Mouse (Mus musculus) midbrain, embryonic 15.5 days (tissue): ENCODE measurements at regions not wholly inside any gene's neighbourhood (a gene's known extent, or its start where the extent isn't known, plus 50 kb on each side); places are given as distances from the start of the nearest gene placed in this dataset.

Experiments
- ATAC-seq: fragments of 200-750 bp; cut with Nextera tagmentation; replicated peaks from 2 replicates; pipeline ENCODE4 v1.8.0; 2017; ENCODE audit warnings: moderate TSS enrichment
- H3K27ac ChIP-seq: fragments of 300-500 bp; sonication (generic); 2 replicates; pipeline ENCODE4 v1.5.1; 2015; ENCODE audit warnings: mild to moderate bottlenecking, inconsistent platforms
- H3K27me3 ChIP-seq: fragments of 300-500 bp; sonication (generic); replicated peaks from 2 replicates; pipeline ENCODE4 v1.6.1; 2015; ENCODE audit warnings: inconsistent platforms
- H3K36me3 ChIP-seq: fragments of 300-500 bp; sonication (generic); replicated peaks from 2 replicates; pipeline ENCODE4 v1.6.1; 2015; ENCODE audit warnings: inconsistent platforms
- H3K4me1 ChIP-seq: fragments of 300-500 bp; sonication (generic); 2 replicates; pipeline ENCODE4 v1.6.1; 2015; ENCODE audit warnings: inconsistent platforms
- H3K4me2 ChIP-seq: fragments of 300-500 bp; sonication (generic); 2 replicates; pipeline ENCODE4 v1.6.1; 2015; ENCODE audit warnings: inconsistent platforms, mild to moderate bottlenecking, moderate library complexity
- H3K4me3 ChIP-seq: fragments of 300-500 bp; sonication (generic); 2 replicates; pipeline ENCODE4 v1.5.1; 2015; ENCODE audit warnings: mild to moderate bottlenecking, inconsistent platforms
- H3K9ac ChIP-seq: fragments of 300-500 bp; sonication (generic); 2 replicates; pipeline ENCODE4 v1.6.1; 2015; ENCODE audit warnings: mild to moderate bottlenecking, inconsistent platforms
- H3K9me3 ChIP-seq: fragments of 300-500 bp; sonication (generic); 2 replicates; pipeline ENCODE4 v1.6.1; 2016; ENCODE audit warnings: inconsistent platforms
- WGBS: fragments of 180-500 bp; shearing (Covaris S2); methylation state at CpG from one replicate; pipeline ENCODE4 v1.1.7; 2015; ENCODE audit warnings: mixed read lengths; 5-methylcytosine and 5-hydroxymethylcytosine counted together

DNA sequence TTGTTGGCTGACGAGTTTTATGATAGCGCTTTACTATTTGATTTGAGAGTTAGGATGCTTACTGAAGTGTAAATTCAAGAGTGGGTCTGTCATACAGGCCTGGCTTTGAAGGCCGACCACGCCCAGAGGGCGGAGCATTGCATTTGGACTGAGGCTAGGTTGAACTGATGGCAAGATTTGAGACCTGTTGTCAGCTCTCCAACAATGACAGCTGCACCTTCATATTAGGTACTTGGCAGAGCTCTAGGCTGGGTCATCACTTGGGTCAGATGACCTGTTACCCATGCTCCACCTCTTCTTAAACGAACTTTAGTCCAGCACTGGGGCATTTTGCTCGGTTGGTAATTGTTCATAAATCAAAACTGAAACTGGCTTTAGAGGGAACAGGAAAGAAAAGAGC is 231.1 kb upstream of the Ptbp2 start:
- Histone ChIP-seq H3K9me3 (no peaks in the 10 kb centered on the region), H3K27ac (no peak overlapping the region), H3K4me1 (peaks cover 13% of the 10 kb centered on the region), H3K4me3 (no peak overlapping the region), H3K36me3 (no peaks in the 10 kb centered on the region), H3K9ac (no peak overlapping the region), H3K4me2 (no peak overlapping the region), H3K27me3 (no peaks in the 10 kb centered on the region)
- no peak for ATAC-seq
- WGBS = 92% methylated on average over 7 of the region's 7 CpGs

DNA sequence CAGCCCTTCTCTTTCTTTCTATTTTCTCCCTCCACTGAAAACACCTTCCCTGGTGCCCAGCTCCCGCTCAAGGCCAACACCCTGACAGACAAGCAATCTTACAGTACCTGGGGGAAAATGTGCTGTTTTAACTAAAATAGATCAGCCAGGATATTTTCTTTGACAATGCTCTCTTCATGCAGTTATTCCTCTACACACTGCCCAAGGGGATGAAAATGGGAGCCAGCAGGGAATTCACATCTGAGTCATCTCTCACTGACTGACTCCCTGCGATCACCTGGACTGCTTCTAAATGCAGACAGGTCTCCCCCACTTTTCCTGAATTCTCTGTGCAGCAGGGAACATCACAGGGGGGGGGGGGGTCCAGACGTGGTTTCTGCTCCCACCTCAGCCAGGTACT is 227.6 kb upstream of the Ptbp2 start:
- no peaks in the 10 kb centered on the region for H3K9me3 ChIP-seq
- H3K4me2 ChIP-seq = 0 out of 2 replicates have a peak overlapping the region, but pooled peaks have one; percentile 8
- no peaks in the 10 kb centered on the region for H3K36me3 ChIP-seq
- H3K4me3 ChIP-seq = no peak overlapping the region
- peaks cover 7% of the 10 kb centered on the region for H3K4me1 ChIP-seq
- H3K27ac ChIP-seq = peak overlapping the region; percentile 45; the same call in 1 of the 2 replicates
- no peaks in the 10 kb centered on the region for H3K27me3 ChIP-seq
- no peak for ATAC-seq
- H3K9ac ChIP-seq = no peak overlapping the region
- 14% methylated on average over 3 of the region's 3 CpGs for WGBS

DNA sequence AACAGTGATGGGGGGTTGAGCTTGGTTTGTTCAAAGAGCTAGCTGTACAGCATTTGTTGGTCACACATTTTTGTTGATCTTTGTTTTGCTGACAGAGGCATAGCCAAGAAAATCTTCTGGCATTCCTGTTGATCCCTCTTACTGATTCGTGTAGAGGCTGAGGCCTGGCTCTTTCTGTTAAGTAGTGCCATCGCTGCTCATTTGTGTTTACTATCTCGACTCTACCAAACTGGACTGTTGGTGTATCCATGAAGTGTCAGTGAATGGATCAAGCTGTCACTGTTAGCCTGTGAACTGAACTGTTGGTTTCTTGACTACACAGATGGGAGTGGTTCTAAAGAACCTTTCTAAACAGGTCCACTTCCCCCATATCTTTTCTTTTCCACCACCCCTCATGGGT is 223.8 kb upstream of the Ptbp2 start:
- Histone ChIP-seq H3K4me1 (peaks cover 7% of the 10 kb centered on the region), H3K36me3 (no peaks in the 10 kb centered on the region), H3K9me3 (no peaks in the 10 kb centered on the region), H3K9ac (no peak overlapping the region), H3K4me3 (no peak overlapping the region), H3K27ac (no peak overlapping the region), H3K27me3 (no peaks in the 10 kb centered on the region), H3K4me2 (no peak overlapping the region)
- WGBS = 94% methylated on average over 3 of the region's 3 CpGs
- ATAC-seq = no peak

DNA sequence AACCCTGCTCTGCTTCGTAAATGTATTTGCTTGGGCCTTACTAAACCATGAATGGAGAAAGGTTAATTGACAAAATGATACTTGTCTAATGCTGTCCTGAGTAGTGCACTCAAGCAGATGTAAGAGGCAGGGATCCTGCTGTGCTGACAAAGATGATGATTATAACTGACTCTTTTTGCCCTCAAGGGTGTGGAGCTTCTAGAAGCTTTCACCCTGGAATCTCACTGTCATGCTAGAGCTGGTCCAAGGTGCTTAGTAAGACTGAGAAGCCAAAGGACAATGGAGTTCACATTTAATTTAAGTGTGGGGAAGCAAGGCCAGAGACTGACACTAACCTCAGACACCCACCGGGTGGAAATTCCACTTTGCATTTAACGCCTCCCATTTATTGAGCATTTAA is 220.3 kb upstream of the Ptbp2 start:
- Histone ChIP-seq H3K36me3 (no peaks in the 10 kb centered on the region), H3K9ac (no peak overlapping the region), H3K9me3 (no peaks in the 10 kb centered on the region), H3K4me3 (no peak overlapping the region), H3K27me3 (no peaks in the 10 kb centered on the region), H3K27ac (no peak overlapping the region), H3K4me2 (no peak overlapping the region), H3K4me1 (no peaks in the 10 kb centered on the region)
- no peak for ATAC-seq
- 75% methylated on average over 3 of the region's 3 CpGs for WGBS

DNA sequence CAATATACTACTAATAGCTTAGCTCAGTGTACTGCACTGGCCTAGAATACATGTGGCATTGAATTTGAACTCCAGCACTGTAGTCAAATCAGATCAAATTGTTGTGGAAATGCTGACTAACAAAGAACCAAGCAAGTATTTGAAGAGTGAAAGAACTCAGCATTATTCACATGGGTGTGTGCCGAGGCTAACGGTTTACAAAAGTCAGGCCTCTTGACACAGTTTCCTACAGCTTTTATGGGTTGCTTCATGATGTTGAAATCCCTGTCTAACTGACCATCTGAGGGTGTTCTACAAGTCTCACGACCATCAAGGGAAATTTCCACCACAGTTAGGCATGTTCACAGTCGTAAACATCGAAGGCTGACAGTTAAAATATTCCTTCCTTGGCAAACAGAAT is 216.0 kb upstream of the Ptbp2 start:
- Histone ChIP-seq H3K27me3 (no peaks in the 10 kb centered on the region), H3K27ac (no peak overlapping the region), H3K36me3 (no peaks in the 10 kb centered on the region), H3K9me3 (no peaks in the 10 kb centered on the region), H3K9ac (no peak overlapping the region), H3K4me1 (no peaks in the 10 kb centered on the region), H3K4me2 (no peak overlapping the region), H3K4me3 (no peak overlapping the region)
- no peak for ATAC-seq
- WGBS = 84% methylated on average over 5 of the region's 5 CpGs

DNA sequence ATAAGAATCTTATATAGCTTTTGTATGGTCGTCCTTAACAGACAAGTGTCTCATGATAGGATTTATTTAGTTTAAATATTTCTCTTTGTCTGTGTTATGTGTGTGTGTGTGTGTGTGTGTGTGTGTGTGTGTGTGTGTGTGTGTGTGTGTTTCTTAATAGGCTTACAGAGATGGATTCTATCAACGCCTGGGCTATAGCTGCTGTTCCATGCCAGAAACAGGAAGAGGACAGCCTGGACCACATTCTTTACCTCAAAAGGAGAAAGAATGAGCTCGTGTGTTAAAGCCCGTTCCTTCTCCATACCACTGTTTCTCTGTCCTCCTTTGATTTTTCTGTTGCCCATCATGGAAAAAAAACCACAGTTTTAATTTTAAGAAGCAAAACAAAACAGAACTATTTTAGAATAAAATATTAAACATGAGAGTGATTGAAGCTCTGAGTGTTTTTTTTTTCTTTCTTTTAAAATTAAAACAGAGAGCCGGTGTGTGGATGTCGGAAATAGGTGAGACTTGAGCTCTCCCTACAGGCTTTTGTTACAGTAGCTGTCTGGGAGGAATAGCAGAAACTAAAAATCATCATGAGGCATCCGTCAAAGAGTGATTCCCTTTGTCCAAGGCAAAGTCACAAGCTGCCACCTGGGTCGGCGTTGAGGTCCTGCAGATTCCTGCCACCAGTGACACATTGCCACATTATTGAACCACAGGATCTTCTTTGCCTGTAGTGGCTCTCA is 212.2 kb upstream of the Ptbp2 start:
- Histone ChIP-seq H3K27me3 (no peaks in the 10 kb centered on the region), H3K9me3 (no peaks in the 10 kb centered on the region), H3K36me3 (no peaks in the 10 kb centered on the region), H3K4me3 (no peak overlapping the region), H3K4me1 (no peaks in the 10 kb centered on the region), H3K4me2 (no peak overlapping the region), H3K9ac (no peak overlapping the region), H3K27ac (no peak overlapping the region)
- no peak for ATAC-seq
- WGBS = 56% methylated on average over 9 of the region's 9 CpGs

DNA sequence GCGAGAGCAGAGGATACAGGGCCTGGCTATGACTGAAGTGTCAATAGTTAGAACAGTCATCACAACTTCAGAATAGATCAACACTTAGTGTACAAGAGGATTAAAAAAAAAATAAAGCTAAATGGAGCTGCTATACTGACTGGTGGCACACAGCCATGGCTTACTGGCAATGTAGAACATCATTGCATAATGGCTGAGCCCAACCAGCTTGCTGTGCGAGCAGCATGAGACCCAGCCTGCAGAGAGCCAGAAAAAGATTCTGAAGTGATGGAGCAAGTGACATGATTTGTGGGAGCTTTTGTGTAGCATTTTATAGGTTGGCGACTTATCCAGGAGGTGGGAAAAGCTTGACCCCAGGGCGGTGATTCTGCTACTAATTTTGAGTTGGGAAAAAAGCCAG is 211.5 kb upstream of the Ptbp2 start:
- Histone ChIP-seq H3K27ac (no peak overlapping the region), H3K9me3 (no peaks in the 10 kb centered on the region), H3K4me1 (no peaks in the 10 kb centered on the region), H3K9ac (no peak overlapping the region), H3K4me2 (no peak overlapping the region), H3K4me3 (no peak overlapping the region), H3K27me3 (no peaks in the 10 kb centered on the region), H3K36me3 (no peaks in the 10 kb centered on the region)
- ATAC-seq = no peak
- WGBS = 58% methylated on average over 4 of the region's 4 CpGs

DNA sequence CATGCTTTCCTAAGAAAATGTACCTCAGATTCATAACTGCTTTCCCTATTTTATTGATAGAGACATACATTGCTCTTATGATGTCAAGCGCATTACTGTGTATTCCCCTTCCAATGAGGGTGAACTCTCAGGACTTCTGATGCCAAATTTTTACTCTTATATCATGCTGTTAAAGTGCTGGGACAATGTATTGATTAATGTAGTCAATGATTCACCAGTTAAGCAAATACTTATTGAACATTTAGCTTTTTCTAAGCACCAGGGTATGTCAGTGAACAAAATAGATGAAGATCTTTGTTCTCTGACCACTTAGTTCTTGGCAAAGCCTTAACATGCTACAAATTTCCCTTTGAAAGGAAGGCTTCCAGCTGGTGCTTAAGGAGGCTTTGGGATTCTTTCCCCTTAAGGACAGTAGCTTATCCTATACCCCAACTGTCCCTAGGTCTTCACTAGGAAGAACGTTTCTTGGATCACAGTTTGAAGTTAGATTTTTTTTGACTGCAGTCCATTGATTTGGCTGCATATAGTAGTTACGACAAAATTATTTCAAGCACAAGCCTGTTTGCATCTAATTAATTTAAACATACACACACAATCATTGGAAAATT is 203.1 kb upstream of the Ptbp2 start:
- no peaks in the 10 kb centered on the region for H3K9me3 ChIP-seq
- no peak for ATAC-seq
- H3K4me2 ChIP-seq = no peak overlapping the region
- no peaks in the 10 kb centered on the region for H3K36me3 ChIP-seq
- no peaks in the 10 kb centered on the region for H3K27me3 ChIP-seq
- H3K9ac ChIP-seq = no peak overlapping the region
- WGBS = 63% methylated on average over 3 of the region's 3 CpGs
- no peak overlapping the region for H3K4me3 ChIP-seq
- H3K27ac ChIP-seq = no peak overlapping the region
- no peaks in the 10 kb centered on the region for H3K4me1 ChIP-seq

DNA sequence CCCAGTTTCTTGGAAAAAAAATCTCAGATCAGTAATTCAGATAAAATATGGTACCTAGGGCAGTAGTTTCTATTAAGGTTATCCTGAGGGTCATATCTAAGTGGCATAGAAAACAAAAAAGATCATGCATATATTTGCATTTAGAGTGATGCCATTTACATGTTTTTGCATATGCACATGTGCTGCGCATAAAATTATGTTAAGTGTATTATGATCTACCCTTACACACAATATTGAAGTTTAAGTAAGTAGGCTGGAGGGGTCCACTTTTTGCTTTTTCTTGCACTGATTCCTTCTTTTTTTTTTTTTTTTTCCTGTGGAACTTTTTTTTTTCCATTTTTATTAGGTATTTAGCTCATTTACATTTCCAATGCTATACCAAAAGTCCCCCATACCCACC is 193.1 kb upstream of the Ptbp2 start:
- 96% methylated on average over 1 of the region's 1 CpGs for WGBS
- H3K27ac ChIP-seq = no peak overlapping the region
- no peak overlapping the region for H3K4me3 ChIP-seq
- H3K9me3 ChIP-seq = no peaks in the 10 kb centered on the region
- no peaks in the 10 kb centered on the region for H3K27me3 ChIP-seq
- H3K36me3 ChIP-seq = no peaks in the 10 kb centered on the region
- no peak overlapping the region for H3K9ac ChIP-seq
- H3K4me1 ChIP-seq = no peaks in the 10 kb centered on the region
- no peak overlapping the region for H3K4me2 ChIP-seq
- ATAC-seq = no peak

DNA sequence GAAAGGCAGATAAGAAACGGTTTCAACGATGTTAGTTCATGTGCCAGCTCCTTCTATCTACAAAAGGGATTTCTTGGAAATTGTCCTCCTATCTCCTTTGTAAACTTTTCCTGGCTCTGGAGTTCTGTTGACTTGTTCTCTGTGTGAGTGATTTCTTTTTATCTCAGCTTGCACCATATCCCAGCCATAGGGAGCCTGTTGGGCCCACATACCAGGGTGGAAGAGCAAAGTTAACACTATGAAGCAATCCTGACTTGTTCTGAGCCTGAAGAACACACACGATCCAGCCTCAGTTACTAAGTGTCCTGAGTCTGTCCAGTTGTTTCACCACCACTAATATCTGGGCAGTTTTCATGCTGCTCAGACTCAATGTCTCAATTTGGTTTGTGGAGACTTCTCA is 192.1 kb upstream of the Ptbp2 start:
- 91% methylated on average over 3 of the region's 3 CpGs for WGBS
- Histone ChIP-seq H3K27ac (no peak overlapping the region), H3K4me2 (no peak overlapping the region), H3K36me3 (no peaks in the 10 kb centered on the region), H3K27me3 (no peaks in the 10 kb centered on the region), H3K4me3 (no peak overlapping the region), H3K9me3 (no peaks in the 10 kb centered on the region), H3K4me1 (no peaks in the 10 kb centered on the region), H3K9ac (no peak overlapping the region)
- ATAC-seq = no peak

DNA sequence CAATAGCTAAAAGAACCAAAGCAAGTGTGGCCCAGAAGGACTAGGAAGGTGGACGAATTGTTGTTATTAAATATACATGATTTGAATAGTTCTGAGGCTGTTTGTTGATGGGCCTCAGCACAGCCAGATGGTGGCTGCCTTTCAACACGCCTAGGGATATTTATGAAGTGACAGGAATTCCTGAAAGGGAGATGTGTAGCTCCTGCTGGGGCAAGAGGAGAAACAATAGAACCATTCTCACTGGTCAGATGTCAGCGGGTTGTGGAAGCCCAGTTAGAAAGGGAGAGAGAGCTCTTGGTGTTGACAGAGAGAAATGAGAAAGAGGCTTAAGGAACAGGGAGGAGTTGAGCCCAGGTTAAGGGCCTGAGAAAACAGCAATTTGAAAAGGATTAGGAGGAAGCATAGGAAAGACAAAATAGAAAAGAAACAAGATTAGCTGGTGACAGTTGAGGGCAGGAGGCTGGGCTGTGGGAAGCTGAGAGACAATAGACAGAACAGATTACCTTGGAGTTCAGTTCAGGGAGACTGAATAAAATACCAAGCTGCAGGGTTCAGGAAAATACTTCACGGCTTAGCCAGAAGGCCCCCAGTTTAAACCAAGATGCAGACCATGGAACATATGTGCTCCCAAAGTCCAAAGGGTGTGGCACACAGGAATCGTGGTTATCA is 174.7 kb upstream of the Ptbp2 start:
- Histone ChIP-seq H3K36me3 (no peaks in the 10 kb centered on the region), H3K27me3 (no peaks in the 10 kb centered on the region), H3K27ac (no peak overlapping the region), H3K4me2 (no peak overlapping the region), H3K4me3 (no peak overlapping the region), H3K9me3 (no peaks in the 10 kb centered on the region), H3K4me1 (peaks cover 3% of the 10 kb centered on the region; the same call in 1 of the 2 replicates), H3K9ac (no peak overlapping the region)
- no peak for ATAC-seq
- 5% methylated on average over 5 of the region's 5 CpGs for whole genome bisulfite sequencing

DNA sequence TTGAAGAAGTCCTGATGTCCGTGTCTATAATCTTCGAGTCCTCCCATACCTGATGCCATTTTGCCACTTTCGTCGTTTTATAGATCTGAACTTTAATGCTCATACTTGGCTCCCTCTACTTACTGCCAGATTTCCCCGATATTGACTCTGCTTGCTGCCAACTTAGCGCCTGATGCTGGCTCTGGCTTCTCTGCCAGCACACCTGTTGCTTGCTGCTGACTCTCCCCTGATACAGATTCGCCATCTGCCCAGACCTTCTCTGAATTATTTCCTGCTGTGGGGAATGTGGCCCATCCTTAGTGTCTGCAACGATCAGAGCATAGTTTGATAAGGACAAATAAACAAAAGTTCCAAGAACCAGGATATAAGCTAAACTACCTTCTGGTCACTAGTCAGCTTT is 173.3 kb upstream of the Ptbp2 start:
- Histone ChIP-seq H3K4me3 (no peak overlapping the region), H3K9me3 (no peaks in the 10 kb centered on the region), H3K27me3 (no peaks in the 10 kb centered on the region), H3K4me1 (peaks cover 3% of the 10 kb centered on the region; the same call in 1 of the 2 replicates), H3K27ac (no peak overlapping the region), H3K9ac (no peak overlapping the region), H3K4me2 (no peak overlapping the region), H3K36me3 (no peaks in the 10 kb centered on the region)
- ATAC-seq = no peak
- WGBS = 82% methylated on average over 8 of the region's 8 CpGs
